ENCODE assay signal across 8 mouse cellular contexts in genomic region chr19:23447221-23447987, GRCm38 (mm10). TPM values are rescaled to one million over a fixed set of nuclear protein-coding genes. Genes with fewer than 3 reads are reported as not detected.
DNase-seq lines count a peak whose midpoint lies in the region; ATAC-seq and TF ChIP-seq lines count a peak whose summit lies in the region.

No protein-coding gene starts in this region.

- no peaks in the 10 kb centered on the region for H3K36me3 ChIP-seq in thymus, adult 2 months (ENCODE audit: control insufficient read depth, insufficient read depth, low read length)
- H3K36me3 ChIP-seq in intestine, embryonic 16.5 days (ENCODE audit: control insufficient read depth, insufficient read depth, low read length): no peaks in the 10 kb centered on the region
- no peaks in the 10 kb centered on the region for H3K36me3 ChIP-seq in lung, embryonic 14.5 days (ENCODE audit: insufficient read depth)
- no peaks in the 10 kb centered on the region for H3K36me3 ChIP-seq in neural tube, embryonic 14.5 days (ENCODE audit: control insufficient read depth, insufficient read depth, low read length)

- H3K27me3 ChIP-seq in thymus, adult 2 months (ENCODE audit: control insufficient read depth, insufficient read depth, low read length): no peaks in the 10 kb centered on the region
- H3K27me3 ChIP-seq in intestine, embryonic 16.5 days (replicated peaks; ENCODE audit: control insufficient read depth, insufficient read depth, low read length): no peaks in the 10 kb centered on the region
- H3K27me3 ChIP-seq in lung, embryonic 14.5 days (ENCODE audit: insufficient read depth, low read length): no peaks in the 10 kb centered on the region
- 0 out of 2 replicates have a peak, but pooled peaks cover 2% of the 10 kb centered on the region for H3K27me3 ChIP-seq in neural tube, embryonic 14.5 days (ENCODE audit: control insufficient read depth, insufficient read depth, low read length)

- no peak overlapping the region for H3K27ac ChIP-seq in thymus, adult 2 months (ENCODE audit: control insufficient read depth, insufficient read depth, low read length)
- no peak overlapping the region for H3K27ac ChIP-seq in intestine, embryonic 16.5 days (ENCODE audit: low read length)
- H3K27ac ChIP-seq in lung, embryonic 14.5 days (ENCODE audit: low read depth): no peak overlapping the region
- no peak overlapping the region for H3K27ac ChIP-seq in neural tube, embryonic 14.5 days (ENCODE audit: low read depth, low read length)

- DNase-seq in thymus, adult 2 months: no peak
- no peak for DNase-seq in thymus, adult 18-20 months
- peak; percentile 34 to 37 for DNase-seq in cerebellum, postnatal 14 days
- peak; percentile 20 for DNase-seq in gastrocnemius, postnatal 14 days
- DNase-seq in lung, embryonic 14.5 days: peak; percentile 42
- no peak for DNase-seq in T-cell, adult 2 months (ENCODE audit: low spot score)

- peak overlapping the region; percentile 15 for H3K4me3 ChIP-seq in thymus, adult 2 months (ENCODE audit: control insufficient read depth, insufficient read depth, low read length)
- peak overlapping the region; percentile 56 for H3K4me3 ChIP-seq in intestine, embryonic 16.5 days (ENCODE audit: low read length)
- H3K4me3 ChIP-seq in lung, embryonic 14.5 days (ENCODE audit: low read depth, low read length): peak overlapping the region; percentile 45
- H3K4me3 ChIP-seq in neural tube, embryonic 14.5 days (ENCODE audit: low read depth, low read length): peak overlapping the region; percentile 30

- no peaks in the 10 kb centered on the region for H3K9me3 ChIP-seq in intestine, embryonic 16.5 days (ENCODE audit: control insufficient read depth, low read length)
- H3K9me3 ChIP-seq in lung, embryonic 14.5 days (ENCODE audit: low read depth, low read length): no peaks in the 10 kb centered on the region
- no peaks in the 10 kb centered on the region for H3K9me3 ChIP-seq in neural tube, embryonic 14.5 days (ENCODE audit: control insufficient read depth, low read length)

- peak overlapping the region; percentile 98 for H3K4me2 ChIP-seq in intestine, embryonic 16.5 days (ENCODE audit: low read depth, low read length)
- peak overlapping the region; percentile 98 for H3K4me2 ChIP-seq in lung, embryonic 14.5 days
- H3K4me2 ChIP-seq in neural tube, embryonic 14.5 days (ENCODE audit: low read depth, low read length): peak overlapping the region; percentile 81

- no peak for TF ChIP-seq CTCF in thymus, adult 2 months (IDR thresholded peaks at IDR 0.05; ENCODE audit: borderline replicate concordance, control insufficient read depth, extremely low read depth, insufficient read depth, low read length, poor library complexity)
- peak; percentile 51 for TF ChIP-seq CTCF in lung, embryonic 14.5 days (IDR thresholded peaks at IDR 0.05; ENCODE audit: low read depth)

- ATAC-seq in intestine, embryonic 16.5 days: peak; percentile 58
- peak; percentile 65; the same call in 1 of the 2 replicates for ATAC-seq in lung, embryonic 14.5 days (ENCODE audit: insufficient read depth)
- ATAC-seq in neural tube, embryonic 14.5 days (ENCODE audit: low read depth): peak; percentile 55; the same call in 1 of the 2 replicates

- H3K4me1 ChIP-seq in thymus, adult 2 months (replicated peaks; ENCODE audit: control insufficient read depth, insufficient read depth, low read length): peaks cover 12% of the 10 kb centered on the region
- H3K4me1 ChIP-seq in intestine, embryonic 16.5 days (ENCODE audit: control insufficient read depth, insufficient read depth, low read length): peaks cover 6% of the 10 kb centered on the region; the same call in 1 of the 2 replicates
- 0 out of 2 replicates have a peak, but pooled peaks cover 2% of the 10 kb centered on the region for H3K4me1 ChIP-seq in lung, embryonic 14.5 days (ENCODE audit: insufficient read depth)
- peaks cover 7% of the 10 kb centered on the region; the same call in 1 of the 2 replicates for H3K4me1 ChIP-seq in neural tube, embryonic 14.5 days (ENCODE audit: control insufficient read depth, insufficient read depth, low read length)

- intact Hi-C loops in gastrocnemius, postnatal 14 days (cut with DNase I; ENCODE audit: low total_unique reads): no loop called here

- 1% methylated on average over 23 of the region's 23 CpGs for WGBS in thymus, adult 2 months
- WGBS in intestine, embryonic 16.5 days: 3% methylated on average over 23 of the region's 23 CpGs
- WGBS in lung, embryonic 14.5 days: 3% methylated on average over 23 of the region's 23 CpGs
- 1% methylated on average over 23 of the region's 23 CpGs for WGBS in neural tube, embryonic 14.5 days

- TF ChIP-seq POLR2A in thymus, adult 2 months (IDR thresholded peaks at IDR 0.05; ENCODE audit: control insufficient read depth, extremely low read depth, insufficient read depth, low read length, poor library complexity): no peak

- peak overlapping the region; percentile 64 for H3K9ac ChIP-seq in intestine, embryonic 16.5 days (ENCODE audit: low read depth, low read length)
- H3K9ac ChIP-seq in lung, embryonic 14.5 days: peak overlapping the region; percentile 49
- H3K9ac ChIP-seq in neural tube, embryonic 14.5 days (replicated peaks; ENCODE audit: low read depth, low read length): 0 out of 2 replicates have a peak overlapping the region, but pooled peaks have one; percentile 8

RNA-seq across cellular contexts. Expression of gene Mamdc2, which starts 0.8 kb away (rescaled TPM):
- polyA plus RNA-seq in thymus, adult 2 months (2012; rRNA removed): 0.20 and 0.32 TPM in 2 replicates
- total RNA-seq in gastrocnemius, postnatal 14 days (2021): 1 to 10 TPM; 2.4 to 2.5 TPM
- polyA plus RNA-seq in intestine, embryonic 16.5 days (2015; fragmentation: Nextera tagmentation; extraction: Ambion mirVana): 2.0 and 2.1 TPM in 2 replicates
- 3.1 and 3.8 TPM in 2 replicates for polyA plus RNA-seq in lung, embryonic 14.5 days (2014; fragmentation: Nextera tagmentation; extraction: Ambion mirVana)
- polyA plus RNA-seq in neural tube, embryonic 14.5 days (2014; fragmentation: Nextera tagmentation; extraction: Ambion mirVana): 1.1 and 1.6 TPM in 2 replicates

Comparison
In these comparisons a context has a peak if more than half of its experiments do, and no peak if none do; other contexts are left out.
1. DNase-seq: peak in cerebellum, postnatal 14 days (2 of 2), gastrocnemius, postnatal 14 days (single experiment) and lung, embryonic 14.5 days (single experiment); none in thymus, adult 2 months (single experiment), thymus, adult 18-20 months (0 of 2) and T-cell, adult 2 months (single experiment).
2. H3K9ac ChIP-seq: peak in every context shown above with its lines; median percentile 64 in intestine, embryonic 16.5 days; 49 in lung, embryonic 14.5 days; 8 in neural tube, embryonic 14.5 days.
3. Peak in every context shown above with its lines, with median percentiles within 50 percentile points of each other: H3K4me3 ChIP-seq, ATAC-seq and H3K4me2 ChIP-seq.